Mouse (Mus musculus) G1E (cell line): ENCODE results near the gene Grrp1.

Experiments
- CTCF ChIP-seq: IDR thresholded peaks from 2 replicates; pipeline ENCODE4 v1.5.1; 2012; ENCODE audit warnings: low read depth, low read length, inconsistent platforms, mixed read lengths
- GATA1 ChIP-seq: IDR thresholded peaks from 2 replicates; pipeline ENCODE4 v1.6.1; 2012; ENCODE audit warnings: borderline replicate concordance, low read length, inconsistent platforms, mixed read lengths
- GATA2 ChIP-seq: IDR thresholded peaks from 2 replicates; pipeline ENCODE4 v1.6.1; 2012; ENCODE audit warnings: low read depth, low read length, inconsistent platforms, borderline replicate concordance
- TAL1 ChIP-seq: conservative IDR thresholded peaks from 2 replicates; pipeline ENCODE4 v1.6.1; 2012; ENCODE audit warnings: low read depth, low read length, inconsistent platforms, mixed read lengths

DNA sequence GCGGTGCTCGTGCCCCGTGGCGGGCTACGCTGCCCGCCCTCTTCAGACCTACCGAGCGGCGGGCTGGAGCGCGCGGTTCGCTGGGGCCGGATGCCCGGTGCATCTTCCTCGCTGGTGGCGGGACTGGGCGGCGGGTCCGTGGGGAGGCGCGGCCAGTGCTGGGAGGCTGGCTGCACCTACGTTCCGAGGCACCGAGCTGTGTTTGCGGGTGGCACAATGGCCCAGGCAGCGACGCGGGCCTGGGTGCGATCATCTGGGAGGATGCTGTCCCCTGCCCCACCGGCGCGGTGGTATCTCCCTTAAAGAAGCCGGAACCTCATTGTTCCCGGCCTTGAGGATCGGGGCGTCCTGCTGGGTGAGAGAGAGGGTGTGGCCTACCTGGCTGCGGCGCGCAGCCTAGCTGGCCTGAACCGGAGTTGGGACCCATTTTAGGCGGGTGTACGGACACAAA, 33.7 kb upstream of the Grrp1 start, which contains the start of gene Pdik1l:
- no peak for TF ChIP-seq GATA1
- no peak for TF ChIP-seq TAL1
- no peak for TF ChIP-seq CTCF
- no peak for TF ChIP-seq GATA2
